Mouse (Mus musculus) hematopoietic stem cell, adult 5-6 weeks (primary cell): ENCODE measurements at regions not wholly inside any gene's neighbourhood (a gene's known extent, or its start where the extent isn't known, plus 50 kb on each side); places are given as distances from the start of the nearest gene placed in this dataset.

Experiments used
- ATAC-seq, 2 experiments: fragments of 125-278 bp in 1 of 2; replicated peaks in 1 of 2; 2 replicates each; pipeline ENCODE4 v1.8.0; 2016 to 2017; ENCODE audit warnings: inconsistent platforms in 2 of 2, mild to moderate bottlenecking in 2 of 2, moderate number of reproducible peaks in 2 of 2, low read depth in 1 of 2, moderate TSS enrichment in 1 of 2; ENCODE audit not compliant: low FRiP score in 2 of 2, poor library complexity in 2 of 2, severe bottlenecking in 2 of 2, insufficient read depth in 1 of 2, low TSS enrichment in 1 of 2

- ATAC-seq: no peak
Observed at GRCm38 (mm10) chr1:137697289-137697688, 478.2 kb downstream of the Ptprc start.

GRCm38 (mm10) chr1:137696796-137697195, 478.7 kb downstream of the Ptprc start:
- no peak for ATAC-seq

- no peak for ATAC-seq
Observed at GRCm38 (mm10) chr1:137695751-137696150, 479.8 kb downstream of the Ptprc start.

- no peak; a peak in 1 of 4 replicates for ATAC-seq
Observed at GRCm38 (mm10) chr1:137692525-137692924, 483.0 kb downstream of the Ptprc start.

GRCm38 (mm10) chr1:137690860-137691595, 484.5 kb downstream of the Ptprc start:
- no peak for ATAC-seq

- no peak for ATAC-seq
Observed at GRCm38 (mm10) chr1:137670650-137671049, 504.9 kb downstream of the Ptprc start.

GRCm38 (mm10) chr1:137669849-137670248, 505.7 kb downstream of the Ptprc start:
- ATAC-seq: no peak

GRCm38 (mm10) chr1:137658141-137658540, 517.4 kb downstream of the Ptprc start:
- no peak for ATAC-seq

GRCm38 (mm10) chr1:137656900-137657458, 518.5 kb downstream of the Ptprc start:
- no peak for ATAC-seq

GRCm38 (mm10) chr1:137654171-137654570, 521.3 kb downstream of the Ptprc start:
- ATAC-seq: no peak

GRCm38 (mm10) chr1:137653495-137653894, 522.0 kb downstream of the Ptprc start:
- ATAC-seq: no peak

GRCm38 (mm10) chr1:137650629-137651028, 524.9 kb downstream of the Ptprc start:
- no peak for ATAC-seq

GRCm38 (mm10) chr1:137650082-137650481, 525.4 kb downstream of the Ptprc start:
- peak; percentile 22 to 53; a peak in 3 of 4 replicates for ATAC-seq

- ATAC-seq: no peak
Observed at GRCm38 (mm10) chr1:137648832-137649231, 526.7 kb downstream of the Ptprc start.

GRCm38 (mm10) chr1:137644601-137645040, 530.9 kb downstream of the Ptprc start:
- no peak for ATAC-seq

GRCm38 (mm10) chr1:137643508-137643907, 532.0 kb downstream of the Ptprc start:
- no peak for ATAC-seq

GRCm38 (mm10) chr1:137640848-137641247, 534.7 kb downstream of the Ptprc start:
- no peak for ATAC-seq

GRCm38 (mm10) chr1:137636947-137637346, 538.6 kb downstream of the Ptprc start:
- ATAC-seq: no peak
